Mouse (Mus musculus): ENCODE measurements around the gene Cog4.

Gene Cog4

DNA sequence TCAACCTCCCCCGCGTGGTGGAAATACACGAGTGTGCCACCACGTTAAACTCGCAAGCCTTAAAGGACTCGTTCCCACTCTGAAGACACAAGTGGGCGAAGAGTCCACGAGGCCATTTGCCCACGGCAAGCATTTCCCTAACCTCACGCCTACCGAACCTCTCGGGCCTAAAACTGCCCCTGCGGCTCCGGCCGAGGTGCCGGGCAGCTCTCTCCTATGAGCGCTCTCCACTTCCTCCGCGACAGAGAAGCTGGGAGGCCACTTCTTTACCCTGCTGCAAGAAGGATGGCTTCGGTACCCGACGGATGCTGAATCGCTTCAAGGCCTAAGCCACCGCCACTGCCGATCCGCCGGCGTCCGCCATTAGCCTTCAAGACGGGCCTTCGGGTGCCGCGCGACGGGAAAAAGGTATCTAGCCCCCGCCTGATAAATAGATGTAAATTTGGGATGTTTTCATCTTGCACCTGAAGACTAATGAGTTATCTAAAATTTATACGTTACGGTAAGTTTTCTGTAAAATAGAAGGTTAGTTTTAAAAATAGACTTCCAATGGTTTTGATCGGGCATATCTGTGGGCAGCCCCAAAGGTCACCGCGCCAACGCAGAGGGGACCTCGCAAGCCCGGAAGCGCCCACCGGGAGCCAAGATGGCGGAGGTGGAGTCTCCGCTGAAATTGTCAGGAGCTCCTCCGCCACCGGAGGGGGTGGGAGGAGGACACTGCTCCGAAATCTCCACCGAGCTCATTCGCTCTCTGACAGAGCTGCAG lies at the start of gene Cog4, which contains the start of gene Sf3b3:
TSS of gene Cog4 (plus strand) at position 196 of the 766 bp plus-strand sequence.
TSS of gene Sf3b3 (minus strand) at position 383 of the 766 bp plus-strand sequence.
- peak; percentile 83 for DNase-seq (ENCODE audit: low read depth, low spot score)

DNA sequence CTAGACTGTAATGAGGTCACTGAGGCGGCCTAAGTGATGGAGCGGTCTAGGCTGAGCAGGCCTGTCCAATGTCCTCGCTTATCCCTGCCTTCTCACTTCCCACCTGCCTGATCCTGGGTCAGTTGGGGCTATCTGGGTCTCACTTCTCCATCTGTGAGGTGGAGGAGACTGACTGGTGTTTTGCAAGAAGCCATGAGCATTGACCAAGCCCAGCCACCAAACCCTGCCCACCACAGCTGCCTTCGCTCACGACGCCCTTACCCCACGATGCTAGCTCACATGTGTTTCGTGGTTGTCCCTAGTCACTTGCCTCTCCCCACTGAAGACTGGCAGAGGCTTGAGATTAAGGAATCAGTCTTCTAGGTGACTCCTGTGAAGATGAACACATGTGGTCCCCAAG lies 49.3 kb upstream of the Cog4 start:
- DNase-seq (ENCODE audit: low read depth, low spot score), result no peak

DNA sequence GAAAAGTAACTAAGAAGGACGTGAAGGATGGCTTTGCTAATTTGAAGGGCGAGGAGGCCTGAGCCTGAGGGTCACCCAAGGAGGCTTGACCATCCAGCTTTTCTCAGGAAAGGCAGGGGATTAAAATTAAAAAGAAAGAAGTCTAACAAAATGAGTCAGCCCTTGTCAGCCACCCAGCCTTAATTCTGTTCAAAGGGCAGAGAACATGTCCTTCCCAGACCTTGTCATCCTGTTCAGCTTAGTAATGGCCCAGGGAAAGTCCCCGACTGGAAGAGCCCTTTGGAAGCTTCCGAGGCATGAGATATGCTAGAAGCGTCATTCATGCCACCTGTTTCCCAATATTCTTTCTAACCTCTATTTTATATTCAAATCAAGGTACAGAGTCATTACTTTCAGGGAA lies 43.4 kb upstream of the Cog4 start:
- DNase-seq (ENCODE audit: low read depth, low spot score), result no peak

DNA sequence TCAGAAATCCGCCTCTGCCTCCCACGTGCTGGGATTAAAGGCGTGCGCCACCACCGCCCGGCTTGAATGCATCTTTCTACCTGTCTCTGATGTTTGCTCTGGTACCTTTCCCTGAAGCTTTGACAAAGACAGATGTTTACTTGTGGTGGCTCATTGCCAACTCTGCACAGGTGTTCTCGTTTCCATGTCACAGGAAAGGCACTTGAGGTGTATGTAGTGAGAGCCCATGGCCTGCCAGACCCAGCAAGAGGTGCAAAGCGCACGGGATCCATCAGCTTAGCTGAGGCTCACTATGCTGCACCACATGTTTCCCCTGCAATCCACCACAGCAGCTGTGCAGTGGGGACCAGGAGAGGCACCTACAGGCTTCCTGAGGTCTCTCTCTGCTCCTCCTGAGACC lies 42.5 kb upstream of the Cog4 start:
- no peak for DNase-seq (ENCODE audit: low read depth, low spot score)

DNA sequence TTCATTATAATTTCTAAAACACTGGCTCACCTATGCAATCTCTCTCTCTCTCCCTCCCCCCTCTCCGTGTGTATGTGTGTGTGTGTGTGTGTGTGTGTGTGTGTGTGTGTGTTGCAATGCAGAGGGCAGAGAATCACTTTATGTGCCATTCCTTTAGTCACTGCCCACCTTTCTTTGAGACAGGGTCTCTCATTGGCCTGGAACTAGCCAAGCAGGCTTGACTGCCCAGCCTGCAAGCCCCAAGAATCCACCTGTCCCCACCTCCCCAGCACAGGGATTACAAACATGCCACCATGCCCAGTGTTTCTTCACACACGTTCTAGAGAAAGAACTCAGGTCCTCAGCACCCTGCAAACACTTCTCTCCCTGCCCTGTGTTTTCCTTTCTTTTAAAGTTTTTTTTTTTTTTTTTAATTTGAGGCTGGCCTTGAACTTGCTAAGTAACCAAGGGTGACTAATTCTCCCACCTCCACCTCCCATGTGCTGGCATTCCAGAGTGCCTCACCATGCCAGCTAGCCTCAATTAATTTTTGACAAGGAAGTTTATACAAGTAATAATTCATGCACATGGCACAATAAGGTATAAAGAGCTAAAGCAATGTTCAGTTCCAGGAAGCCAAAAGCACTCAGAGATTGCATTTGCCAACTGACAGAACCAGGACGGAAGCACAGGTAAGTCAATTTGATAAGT lies 41.4 kb upstream of the Cog4 start:
- no peak for DNase-seq (ENCODE audit: low read depth, low spot score)

GRCm38 (mm10) chr8:110805669-110806068 lies 40.7 kb upstream of the Cog4 start, which contains the start of gene Il34:
Il34 (minus strand) TSS chr8:110805924.
- DNase-seq (ENCODE audit: low read depth, low spot score), result no peak

GRCm38 (mm10) chr8:110806146-110806545 lies 40.3 kb upstream of the Cog4 start:
- DNase-seq (ENCODE audit: low read depth, low spot score), result no peak

- DNase-seq (ENCODE audit: low read depth, low spot score), result peak; percentile 45
These were observed 37.6 kb upstream of the Cog4 start for GRCm38 (mm10) chr8:110808495-110809472.

DNA sequence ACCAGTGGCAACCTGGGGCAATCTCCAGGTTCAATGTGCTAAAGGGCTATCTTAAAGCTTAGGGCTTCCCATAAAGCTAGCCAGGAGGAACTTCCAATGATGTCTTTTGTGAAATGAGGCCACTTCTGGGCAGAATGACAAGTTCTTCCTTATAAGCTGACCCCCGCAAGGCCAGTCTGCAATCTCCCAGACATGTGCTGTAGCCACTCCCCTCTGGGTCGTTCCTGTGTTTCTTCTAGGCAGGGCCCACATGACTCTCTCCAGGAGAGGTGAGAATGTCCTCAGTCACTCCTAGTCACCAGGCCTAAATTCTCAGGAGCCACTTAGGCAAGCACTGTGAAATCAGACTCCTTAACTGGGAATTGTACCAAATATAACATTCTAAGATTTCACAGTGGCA lies 36.6 kb upstream of the Cog4 start:
- peak; percentile 50 for DNase-seq (ENCODE audit: low read depth, low spot score)

GRCm38 (mm10) chr8:110810481-110811065 lies 35.8 kb upstream of the Cog4 start:
- no peak for DNase-seq (ENCODE audit: low read depth, low spot score)

DNA sequence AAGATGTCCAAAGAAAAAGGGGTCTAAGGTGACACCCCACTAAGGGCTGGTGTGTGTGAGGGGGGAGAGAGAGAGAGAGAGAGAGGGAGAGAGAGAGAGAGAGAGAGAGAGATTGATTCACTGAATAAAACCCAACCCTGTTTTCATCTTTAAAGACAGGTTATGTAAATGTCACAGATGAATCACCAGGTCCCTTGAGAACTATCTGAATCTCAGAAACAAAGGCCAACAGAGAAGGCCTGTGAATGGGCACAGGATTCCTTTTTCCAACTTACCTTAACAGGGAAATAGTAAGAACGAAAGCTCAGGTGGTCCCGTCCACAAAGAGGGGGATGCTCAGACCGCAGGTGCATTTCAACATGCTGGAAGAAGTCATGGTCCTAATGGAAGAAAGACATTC lies 35.3 kb upstream of the Cog4 start:
- no peak for DNase-seq (ENCODE audit: low read depth, low spot score)

DNA sequence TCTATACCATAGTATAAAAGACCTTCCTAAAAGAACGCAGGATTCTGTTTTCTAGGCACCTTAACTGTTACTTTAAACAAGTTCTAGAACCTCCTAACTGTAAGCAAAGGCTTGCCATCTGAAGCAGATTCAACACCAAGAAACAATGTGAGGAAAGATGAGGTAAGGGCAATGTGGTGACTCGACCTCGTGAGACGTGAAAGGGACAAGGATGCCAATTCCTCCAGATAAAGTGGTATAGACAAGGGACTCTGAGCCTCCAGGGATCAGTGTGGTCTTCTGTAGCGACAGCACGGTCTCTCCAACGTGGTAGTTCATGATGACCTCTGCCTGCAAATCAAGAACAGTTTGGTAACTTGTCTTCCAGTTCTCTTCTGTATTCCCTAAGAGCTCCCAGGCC lies 34.6 kb upstream of the Cog4 start:
- DNase-seq (ENCODE audit: low read depth, low spot score), result no peak

DNA sequence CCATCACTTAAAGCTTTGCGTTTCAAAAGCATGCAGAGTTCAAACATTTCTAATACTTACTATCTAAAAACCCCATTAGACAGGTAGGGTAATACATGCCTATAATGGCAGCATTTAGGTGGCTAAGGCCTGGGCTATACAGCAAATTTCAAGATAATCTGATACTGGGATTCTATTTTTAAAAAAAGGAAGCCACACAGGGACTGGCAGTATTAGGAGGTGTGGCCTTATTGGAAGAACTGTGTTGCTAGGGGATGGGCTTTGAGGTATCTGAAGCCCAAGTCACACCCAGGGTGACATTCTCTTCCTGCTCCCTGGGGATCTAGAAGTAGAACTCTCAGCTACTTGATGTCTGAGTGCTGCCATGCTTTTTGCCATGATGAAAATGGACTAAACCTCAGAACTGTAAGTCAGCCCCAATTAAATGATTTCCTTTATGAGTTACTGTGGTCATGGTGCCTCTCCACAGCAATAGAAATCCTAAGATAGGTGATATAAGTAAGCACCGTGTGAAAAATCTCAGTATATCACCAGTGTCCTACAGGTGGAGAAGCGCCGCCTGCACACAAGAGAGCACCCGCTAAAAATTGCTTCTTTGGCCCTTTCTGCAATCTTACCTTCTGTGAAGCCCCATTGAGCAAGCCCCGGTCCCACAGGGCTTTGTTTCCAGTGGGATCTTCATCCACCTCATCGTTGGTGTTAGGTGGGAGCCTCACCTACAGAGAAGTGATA lies 33.9 kb upstream of the Cog4 start:
- DNase-seq (ENCODE audit: low read depth, low spot score), result no peak

- no peak for DNase-seq (ENCODE audit: low read depth, low spot score)
These were observed 33.2 kb upstream of the Cog4 start for GRCm38 (mm10) chr8:110813081-110813812.

DNA sequence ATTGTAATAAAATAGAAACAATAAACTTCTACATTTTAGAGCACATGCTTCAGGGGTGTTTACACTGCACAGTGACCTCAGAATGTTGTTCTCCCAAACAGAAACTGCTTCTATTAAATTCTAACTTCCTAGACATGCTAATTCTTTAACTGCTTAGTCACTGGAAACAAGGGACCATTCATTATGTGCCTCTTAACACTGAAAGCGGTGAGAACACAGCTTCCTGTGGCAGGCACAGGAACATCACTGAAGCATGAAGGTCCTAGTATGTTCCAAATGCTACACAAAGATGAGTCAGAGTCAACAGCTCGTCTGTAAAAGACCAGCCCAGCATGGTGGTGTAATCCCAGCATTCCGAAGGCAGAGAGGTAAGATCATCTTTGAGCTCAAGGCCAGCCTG lies 31.1 kb upstream of the Cog4 start:
- no peak for DNase-seq (ENCODE audit: low read depth, low spot score)

GRCm38 (mm10) chr8:110816990-110817389 lies 29.4 kb upstream of the Cog4 start:
- DNase-seq (ENCODE audit: low read depth, low spot score), result no peak

DNA sequence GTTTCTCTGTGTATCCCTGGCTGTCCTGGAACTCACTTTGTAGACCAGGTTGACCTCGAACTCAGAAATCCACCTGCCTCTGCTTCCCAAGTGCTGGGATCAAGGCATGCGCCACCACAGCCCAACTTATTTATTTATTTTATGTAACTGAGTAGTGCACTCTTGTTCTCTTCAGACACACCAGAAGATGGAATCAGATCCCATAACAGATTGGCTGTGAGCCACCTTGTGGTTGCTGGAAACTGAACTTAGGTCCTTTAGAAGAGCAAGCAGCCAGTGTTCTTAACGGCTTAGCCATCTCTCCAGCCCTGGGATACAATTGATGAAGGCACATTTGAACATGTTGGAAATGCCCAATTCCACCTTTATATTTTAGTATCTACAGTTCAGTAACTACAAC lies 27.8 kb upstream of the Cog4 start:
- no peak for DNase-seq (ENCODE audit: low read depth, low spot score)

DNA sequence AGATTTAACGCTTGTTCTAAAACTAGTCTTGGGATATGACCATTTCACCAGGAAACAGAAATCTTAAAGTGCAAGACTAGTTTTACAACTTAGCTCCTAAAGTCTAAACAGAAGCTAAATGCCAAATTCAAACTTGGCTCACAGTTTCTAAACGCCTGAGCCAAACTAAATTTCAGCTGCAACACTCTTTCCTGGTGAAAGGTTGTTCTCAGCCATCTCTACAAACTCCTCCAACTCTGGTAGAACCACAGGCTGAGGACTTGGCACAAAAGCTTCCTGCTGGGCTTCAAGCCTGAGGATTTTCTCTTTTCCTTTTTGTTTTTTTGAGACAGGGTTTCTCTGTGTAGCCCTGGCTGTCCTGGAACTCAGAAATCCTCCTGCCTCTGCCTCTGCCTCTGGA lies 26.1 kb upstream of the Cog4 start:
- no peak for DNase-seq (ENCODE audit: low read depth, low spot score)

DNA sequence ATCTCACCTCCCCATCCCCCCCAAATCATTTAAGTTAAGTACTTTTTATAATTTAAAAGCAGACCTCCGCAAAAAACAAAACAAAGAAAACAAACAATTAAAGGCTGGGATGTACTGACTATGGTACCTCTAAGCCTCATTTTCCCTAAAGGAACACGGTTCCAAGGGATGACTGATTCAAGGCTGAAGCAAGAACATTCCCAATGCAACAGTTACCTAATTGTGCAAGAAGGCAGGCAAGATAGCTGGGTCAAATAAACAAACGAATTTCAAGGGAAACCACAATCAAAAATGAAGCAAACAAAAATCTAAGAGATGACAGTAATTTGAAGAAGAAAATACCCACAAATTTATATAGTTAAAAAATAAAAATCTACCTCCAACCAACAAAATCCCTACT lies 24.4 kb upstream of the Cog4 start:
- no peak for DNase-seq (ENCODE audit: low read depth, low spot score)

DNA sequence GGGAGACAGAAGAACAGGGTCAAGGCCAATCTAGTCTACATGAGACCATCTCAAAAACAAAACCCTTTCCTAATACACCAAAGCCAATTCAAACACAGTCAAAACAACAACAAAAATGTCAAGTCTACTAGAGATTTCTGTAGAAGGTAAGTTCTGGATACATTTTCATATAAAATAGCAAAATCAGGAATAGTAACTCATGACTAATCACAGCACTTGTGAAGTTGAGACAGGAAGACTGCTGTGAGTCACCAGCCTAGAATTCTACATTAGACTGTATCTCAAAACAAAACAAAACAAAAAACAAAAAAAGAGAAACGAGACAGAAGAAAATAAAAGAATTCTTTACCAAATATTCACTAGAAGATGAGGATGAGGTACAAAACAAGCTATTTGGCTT lies 21.5 kb upstream of the Cog4 start:
- DNase-seq (ENCODE audit: low read depth, low spot score), result no peak
